Mouse (Mus musculus): ENCODE results near the gene Arpc1a. TPM values are rescaled to one million over a fixed set of nuclear protein-coding genes. Genes with fewer than 3 reads are reported as not detected.
A peak's percentile ranks its signal among the peaks of the same experiment; 100 is the strongest.

The Arpc1a gene
- total RNA-seq, 4 experiments from 2014 or later = 59.9 to 67.2 (median 63.8) TPM

DNA sequence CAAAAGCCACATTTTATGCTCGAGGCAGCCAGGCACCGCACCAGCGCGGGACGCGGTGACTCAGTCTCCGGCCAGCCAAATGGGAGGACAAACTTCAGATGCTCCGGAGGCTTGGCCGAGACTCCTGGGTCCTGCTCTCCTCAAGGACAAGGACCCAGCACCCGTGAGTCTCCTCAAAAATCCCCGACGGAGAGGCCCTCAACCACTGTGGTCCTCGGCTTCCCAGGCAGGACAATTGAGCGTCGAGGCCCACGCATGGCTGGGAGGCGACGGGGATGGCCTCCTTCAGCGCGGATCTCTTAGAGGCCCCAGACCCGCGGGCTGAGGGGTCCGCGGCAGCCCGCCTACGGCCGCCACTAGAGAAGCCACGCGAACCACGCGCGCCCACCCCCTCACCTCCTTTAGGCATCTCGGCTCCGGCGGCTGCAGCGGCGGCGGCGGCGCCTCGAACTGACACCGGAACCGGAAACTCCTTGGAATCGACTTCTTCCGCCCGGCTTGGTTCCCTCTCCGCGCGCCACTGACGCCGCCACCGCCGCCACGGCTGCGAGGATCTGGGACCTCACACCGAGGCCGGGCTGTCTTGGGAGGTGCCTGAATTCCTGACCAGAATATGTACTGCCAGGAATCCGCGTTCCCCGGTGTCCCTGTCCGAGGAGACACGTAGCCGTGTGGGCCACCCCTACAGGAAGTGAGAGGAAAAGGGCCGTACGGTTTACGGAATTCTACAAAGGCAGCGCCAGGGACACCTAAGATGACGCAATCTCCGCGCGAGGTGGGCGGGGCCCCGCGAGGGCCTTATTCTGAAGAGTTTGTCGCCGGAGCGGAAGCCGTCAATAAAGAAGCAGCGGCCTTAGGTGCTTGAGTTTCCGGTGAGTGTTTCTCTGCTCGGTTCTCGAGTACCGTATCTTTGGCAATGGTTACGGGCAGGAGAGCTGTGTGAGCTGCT is 56.2 kb downstream of the Arpc1a start, which contains the start of the genes Pdap1 and Bud31:
Gene Pdap1 (minus strand): TSS at position 668 of the 949 bp plus-strand sequence.
Gene Bud31 (plus strand): TSS at position 792 of the 949 bp plus-strand sequence.
- DNase-seq (ENCODE audit: low spot score) = peak; percentile 96

DNA sequence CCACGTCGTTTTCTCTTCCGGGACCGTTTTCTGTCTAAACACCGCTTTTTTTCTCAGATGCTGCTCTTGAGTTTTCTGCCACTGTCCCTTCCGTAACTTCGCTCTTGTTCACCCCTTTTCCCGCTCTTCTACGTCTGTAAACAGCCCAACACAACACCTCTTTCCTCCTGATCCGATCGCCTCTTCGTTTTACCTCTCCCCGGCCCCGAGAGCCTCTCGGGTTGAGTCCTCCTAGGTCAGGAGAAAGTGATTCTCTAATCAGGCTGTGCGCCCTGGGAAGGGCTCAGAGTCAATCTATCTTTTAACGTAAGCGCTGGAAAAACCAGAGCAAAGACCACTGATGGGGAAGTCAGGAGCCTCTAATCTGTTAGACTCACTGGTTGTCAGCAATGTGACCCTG is 57.0 kb downstream of the Arpc1a start:
- DNase-seq (ENCODE audit: low spot score) = no peak

DNA sequence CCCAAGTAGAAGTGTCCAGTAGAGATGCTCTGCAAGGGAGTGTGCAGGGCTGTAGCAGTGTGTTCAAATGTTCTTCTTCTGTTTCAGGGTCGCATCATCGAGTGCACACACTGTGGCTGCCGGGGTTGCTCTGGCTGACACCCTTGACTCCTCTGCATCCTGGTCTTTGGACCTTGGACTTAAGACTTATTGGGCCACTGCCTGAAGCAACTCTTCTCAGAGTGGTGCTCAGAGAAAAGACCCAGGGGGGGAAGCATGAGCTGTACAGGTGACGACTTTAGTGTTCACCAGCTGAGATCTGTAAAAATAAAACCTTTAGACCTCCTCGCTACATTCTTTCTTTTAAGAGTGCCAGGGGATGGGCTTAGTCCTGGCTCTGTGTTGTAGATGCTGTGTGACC is 64.1 kb downstream of the Arpc1a start:
- DNase-seq (ENCODE audit: low spot score) = no peak

DNA sequence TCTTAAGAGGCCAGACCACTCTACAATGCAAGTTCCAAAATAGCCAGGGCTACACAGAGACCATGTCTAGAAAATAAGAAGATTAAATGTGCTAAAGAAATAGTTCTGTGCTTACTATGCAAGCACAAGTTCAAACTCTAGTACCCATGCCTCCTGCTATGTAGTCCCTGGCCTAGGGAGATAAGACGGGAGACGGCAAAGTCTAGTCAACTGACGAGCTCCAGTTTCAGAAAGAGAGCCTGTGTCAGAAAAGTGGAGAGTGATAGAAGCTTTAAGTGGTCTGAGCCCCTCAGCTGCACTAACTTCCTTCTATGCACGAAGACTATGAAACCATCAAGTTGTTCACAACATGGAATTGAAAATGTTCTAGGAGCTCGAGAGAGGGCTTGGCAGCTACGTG is 65.7 kb downstream of the Arpc1a start:
- DNase-seq (ENCODE audit: low spot score) = no peak

DNA sequence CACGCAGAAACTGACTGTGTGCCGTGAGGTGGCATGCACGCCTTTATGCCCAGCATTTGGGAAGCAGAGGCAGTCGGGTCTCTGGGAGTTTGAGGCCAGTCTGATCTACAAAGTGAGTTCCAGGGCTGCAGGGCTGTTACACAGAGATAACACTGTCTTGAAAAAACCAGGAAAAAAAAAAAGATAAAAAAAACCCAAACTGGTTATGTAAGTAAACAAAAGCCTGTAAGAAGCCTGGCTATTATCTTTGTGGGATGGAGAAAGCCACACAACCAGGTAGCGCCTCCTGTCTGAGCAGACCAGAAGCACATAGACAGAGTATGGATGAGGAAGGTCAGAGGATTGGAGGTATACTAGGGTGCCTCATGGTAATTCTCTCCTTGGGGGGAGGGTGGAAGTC is 69.1 kb downstream of the Arpc1a start:
- no peak for DNase-seq (ENCODE audit: low spot score)

Other genes starting within 250 kb of the Arpc1a start
- 10 to 100 TPM; 29.5 to 34.9 (median 30.3) TPM for gene Smurf1, start 118.0 kb upstream of the Arpc1a start, total RNA-seq (2022)
- not detected for gene Gm4871, start 51.1 kb upstream of the Arpc1a start, total RNA-seq (2022)
- gene 1700018F24Rik, start 40.8 kb upstream of the Arpc1a start, total RNA-seq (2022) = not detected
- not detected for gene Kpna7, start 200 bp downstream of the Arpc1a start, total RNA-seq (2022)
- 10 to 100 TPM; 46.0 to 70.3 (median 55.0) TPM for gene Arpc1b, start 30.4 kb downstream of the Arpc1a start, total RNA-seq (2022)
- 10 to 100 TPM; 30.2 to 50.2 (median 42.8) TPM for gene Pdap1, start 56.4 kb downstream of the Arpc1a start, total RNA-seq (2022)
- 10 to 100 TPM; 53.1 to 60.7 (median 57.3) TPM for gene Bud31, start 56.5 kb downstream of the Arpc1a start, total RNA-seq (2022)
- gene Ptcd1, start 83.3 kb downstream of the Arpc1a start, total RNA-seq (2022) = 10 to 100 TPM; 26.0 to 29.3 (median 26.9) TPM
- gene Cpsf4, start 83.4 kb downstream of the Arpc1a start, total RNA-seq (2022) = 10 to 100 TPM; 10.0 to 12.4 (median 12.0) TPM
- gene Atp5j2, start 108.2 kb downstream of the Arpc1a start, total RNA-seq (2022) = 1,000 to 10,000 TPM; 1,197 to 1,936 (median 1,535) TPM
- 1 to 10 TPM; 5.7 to 8.2 (median 6.5) TPM for gene Zkscan14, start 118.0 kb downstream of the Arpc1a start, total RNA-seq (2022)
- gene Zkscan5, start 120.7 kb downstream of the Arpc1a start, total RNA-seq (2022) = 10 to 100 TPM in 1 of 4 experiments, 1 to 10 TPM in 3; 8.2 to 10.1 (median 9.2) TPM
- 10 to 100 TPM; 29.1 to 31.3 (median 30.2) TPM for gene Zfp655, start 147.9 kb downstream of the Arpc1a start, total RNA-seq (2022)
- gene Zscan25, start 196.7 kb downstream of the Arpc1a start, total RNA-seq (2022) = 10 to 100 TPM in 3 of 4 experiments, 1 to 10 TPM in 1; 8.4 to 11.9 (median 10.7) TPM